Mouse (Mus musculus) kidney, postnatal 36 days (tissue): Measurements from ENCODE around the gene Synrg.

Experiments used
- DNase-seq, 2 experiments: peaks; one replicate each; pipeline ENCODE4 v3.0.0; 2021 to 2022; ENCODE audit warnings: mixed read lengths in 2 of 2

Gene Synrg

GRCm38 (mm10) chr11:84078601-84079000, 114.4 kb downstream of the Synrg start:
- no peak for DNase-seq

- peak; percentile 15 to 30 for DNase-seq
These were observed 115.1 kb downstream of the Synrg start for GRCm38 (mm10) chr11:84079361-84079760.

DNA sequence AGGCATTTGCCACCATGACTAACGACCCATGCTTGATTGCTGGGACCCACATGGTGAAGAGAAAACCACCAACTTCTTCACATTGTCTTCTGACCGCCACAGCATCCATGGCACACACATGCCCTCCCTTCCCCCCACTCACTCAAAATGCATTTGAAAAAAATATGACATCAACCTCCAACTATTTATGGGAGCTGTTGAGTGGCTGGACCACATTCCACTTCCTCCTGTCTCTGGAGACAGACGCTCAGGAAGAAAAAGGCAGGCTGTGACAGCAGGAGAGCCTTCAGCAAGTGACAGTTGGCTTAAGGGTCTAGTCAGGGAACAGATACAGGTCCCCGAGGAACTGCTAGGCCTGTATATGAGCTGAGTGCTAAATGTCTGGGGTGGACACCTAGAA, 115.7 kb downstream of the Synrg start:
- no peak for DNase-seq

DNA sequence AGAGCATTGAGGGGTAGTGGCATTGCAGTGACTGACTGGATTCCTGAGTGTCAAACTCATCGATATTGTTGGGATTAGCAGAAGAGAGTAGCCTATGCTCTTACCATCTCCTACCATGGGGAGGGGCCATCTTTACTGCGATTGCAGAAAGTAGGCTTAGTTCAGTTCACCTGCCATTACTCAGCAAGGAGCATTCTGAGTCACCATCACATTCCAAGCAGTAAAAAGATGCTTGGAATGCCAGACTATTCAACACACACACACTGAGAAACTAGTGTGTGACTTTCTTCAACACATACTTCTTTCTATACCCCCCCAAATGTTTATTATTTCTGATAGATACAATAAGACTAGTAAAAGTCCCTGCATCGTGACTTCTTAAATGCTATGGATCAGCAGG, 116.1 kb downstream of the Synrg start:
- DNase-seq, result no peak

GRCm38 (mm10) chr11:84081901-84082300, 117.7 kb downstream of the Synrg start:
- no peak for DNase-seq

DNA sequence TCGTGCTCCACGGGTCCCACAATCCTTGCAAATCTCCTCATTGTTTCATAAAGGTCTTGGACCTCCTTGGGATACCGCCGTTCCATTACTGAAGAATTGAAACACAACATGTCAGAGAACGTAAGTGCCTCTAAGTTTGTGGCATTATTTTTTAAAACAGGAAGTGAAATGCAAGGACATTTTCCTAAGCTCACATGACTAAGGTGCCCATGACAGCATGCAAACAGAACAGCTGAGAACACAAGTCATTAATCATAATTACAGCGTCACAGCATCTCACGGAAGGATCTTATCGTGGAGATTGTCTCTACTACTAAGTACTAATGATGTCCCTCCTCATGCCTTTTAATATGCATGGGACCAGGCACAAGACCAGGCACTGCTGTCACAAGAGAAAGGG, 126.3 kb downstream of the Synrg start:
- no peak for DNase-seq
